Mouse (Mus musculus) thymus, postnatal 10 days (tissue): ENCODE results near the gene Pqlc3.
A peak's percentile ranks its signal among the peaks of the same experiment; 100 is the strongest.

Experiments
- DNase-seq, 2 experiments: peaks; one replicate each; pipeline ENCODE4 v3.0.0; 2021; ENCODE audit warnings: low spot score in 2 of 2

The Pqlc3 gene

DNA sequence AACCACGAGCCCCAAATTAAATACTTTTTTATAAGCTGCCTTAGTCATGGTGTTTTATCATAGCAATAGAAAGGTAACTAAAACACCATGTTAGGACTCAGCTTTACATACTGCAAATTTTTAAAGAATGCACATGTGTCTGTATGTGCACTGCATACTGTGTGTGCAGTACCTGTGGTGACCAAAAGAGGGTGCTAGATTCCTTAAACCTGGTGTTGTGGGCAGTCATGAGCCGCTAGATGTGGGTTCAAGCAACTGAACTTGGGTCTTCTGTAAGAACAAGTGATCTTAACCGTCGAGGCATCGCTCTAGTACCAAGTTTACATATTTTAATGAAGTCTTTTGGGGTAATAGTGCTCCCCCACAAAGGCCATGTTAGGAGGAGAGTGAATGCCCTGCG lies 9.3 kb upstream of the Pqlc3 start:
- DNase-seq = no peak

DNA sequence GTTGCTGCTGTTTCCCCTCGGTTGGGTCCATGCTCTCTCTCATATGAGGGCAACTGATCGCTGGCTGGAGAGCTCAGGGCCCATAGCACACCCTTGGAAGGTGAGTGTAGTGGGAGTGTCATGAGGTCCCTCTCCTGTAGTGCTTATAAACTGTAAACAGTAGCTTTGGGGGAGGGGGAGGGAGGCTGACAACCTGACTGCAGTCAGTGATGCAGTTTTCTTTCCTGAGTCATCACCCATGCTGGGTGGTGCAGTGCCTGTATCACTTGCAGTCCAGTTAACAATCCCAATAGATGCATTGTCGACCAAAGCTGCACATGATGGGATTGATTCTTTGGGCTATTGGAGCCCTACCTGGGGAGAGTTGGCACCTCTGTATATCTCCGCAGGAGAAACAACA lies 1.0 kb upstream of the Pqlc3 start:
- DNase-seq = no peak

DNA sequence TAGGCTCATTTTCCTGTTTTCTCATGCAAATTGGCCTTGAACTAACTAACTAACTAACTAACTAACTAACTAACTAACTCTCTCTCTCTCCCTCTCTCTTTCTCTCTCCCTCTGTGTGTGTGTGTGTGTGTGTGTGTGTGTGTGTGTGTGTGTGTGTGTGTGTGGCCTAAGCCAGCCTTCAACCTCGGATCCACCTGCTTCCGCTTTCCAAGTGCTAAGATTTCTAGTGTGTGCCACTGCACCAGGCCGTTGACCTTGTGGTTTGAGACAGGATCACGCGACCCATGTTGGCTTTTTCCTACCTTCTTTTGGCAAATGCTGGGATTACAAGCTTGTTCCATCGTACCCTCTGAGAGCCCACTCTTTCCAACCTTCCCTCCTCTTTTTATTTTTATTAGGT lies 420 bp upstream of the Pqlc3 start:
- DNase-seq = peak in 1 of 2 experiments; percentile 21

DNA sequence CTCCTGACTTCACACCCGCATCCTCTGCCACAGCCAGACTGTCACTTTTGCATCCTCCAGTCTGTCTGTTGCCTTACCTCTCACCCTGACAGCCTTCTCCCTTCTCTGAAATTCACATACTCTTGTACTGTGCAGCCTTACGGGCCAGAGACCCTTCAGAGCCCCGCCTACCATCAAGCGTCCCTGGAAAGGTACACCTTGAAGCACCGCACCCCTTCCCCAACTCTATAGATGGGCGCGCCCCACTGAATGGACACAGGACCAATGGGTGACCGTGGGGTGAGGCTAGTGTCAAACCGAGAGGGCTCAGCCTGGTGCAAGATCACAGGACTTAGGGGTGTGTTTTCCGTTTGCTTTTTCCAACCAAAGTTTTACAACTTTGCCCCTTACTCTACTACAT lies 1.1 kb downstream of the Pqlc3 start:
- no peak for DNase-seq

DNA sequence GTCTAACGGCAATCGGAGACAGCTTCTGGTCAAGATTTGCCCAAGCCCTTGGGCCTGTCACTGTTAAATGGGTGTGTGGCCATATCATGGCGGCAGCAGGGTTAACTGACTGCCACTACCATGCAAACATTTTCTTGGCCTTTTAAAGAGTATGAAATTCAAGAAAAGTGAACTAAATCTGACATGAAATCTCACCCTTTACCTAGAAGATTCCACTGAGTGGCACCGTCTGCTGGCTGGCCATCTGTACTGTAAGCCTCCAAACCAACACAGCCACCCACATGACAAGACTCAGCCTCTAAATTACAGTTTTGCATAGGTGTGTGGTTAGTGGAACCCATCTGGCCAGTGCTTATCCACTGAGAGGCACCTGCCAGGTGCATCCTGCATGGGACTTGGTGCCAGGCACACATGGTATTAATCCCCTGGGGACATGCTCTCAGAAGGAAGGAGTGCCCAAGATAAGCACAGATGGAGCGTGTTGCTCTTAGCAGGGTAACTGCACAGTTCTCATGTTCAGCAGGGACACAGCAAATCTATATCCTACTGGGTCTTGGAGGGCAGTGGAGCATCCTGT lies 3.2 kb downstream of the Pqlc3 start:
- DNase-seq = no peak

DNA sequence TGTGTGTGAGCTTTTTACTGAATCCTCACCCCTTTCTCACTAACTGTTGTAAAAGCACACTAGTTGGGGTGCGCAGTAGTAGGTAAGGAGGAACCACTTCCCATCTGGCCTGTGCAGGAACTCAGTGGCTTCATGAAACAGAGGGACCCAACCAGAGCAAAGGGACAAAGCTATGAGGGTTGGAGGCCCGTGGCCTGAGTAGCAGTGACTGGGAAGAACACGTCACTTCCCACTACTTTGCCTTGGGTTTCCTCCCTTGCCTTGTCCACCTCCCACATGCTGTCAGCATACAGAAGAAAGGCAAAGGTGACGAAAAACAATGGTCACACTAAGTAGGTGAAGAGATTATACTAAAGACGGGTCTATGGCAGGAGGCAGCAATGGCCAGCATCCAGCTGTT lies 3.9 kb downstream of the Pqlc3 start:
- DNase-seq = no peak

DNA sequence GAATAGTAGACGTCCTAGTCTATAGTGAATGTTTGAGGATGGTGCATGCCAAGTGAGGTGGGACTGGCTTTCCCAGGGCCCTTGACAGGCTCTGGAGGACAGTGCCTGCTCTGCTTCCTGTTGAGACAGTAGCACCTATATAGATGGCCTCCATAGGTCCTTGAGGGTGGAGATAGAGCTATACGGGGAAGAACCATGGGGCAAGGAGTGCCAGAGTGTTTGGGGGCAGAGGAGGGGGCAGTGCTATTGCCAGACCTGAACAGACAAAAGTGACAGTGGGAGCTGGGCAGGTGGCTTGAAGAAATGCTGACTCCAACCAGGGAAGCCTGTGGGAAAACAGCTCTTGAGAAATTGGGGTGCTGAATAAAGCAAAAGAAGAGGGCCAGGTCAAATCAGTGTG lies 5.9 kb downstream of the Pqlc3 start:
- no peak for DNase-seq

DNA sequence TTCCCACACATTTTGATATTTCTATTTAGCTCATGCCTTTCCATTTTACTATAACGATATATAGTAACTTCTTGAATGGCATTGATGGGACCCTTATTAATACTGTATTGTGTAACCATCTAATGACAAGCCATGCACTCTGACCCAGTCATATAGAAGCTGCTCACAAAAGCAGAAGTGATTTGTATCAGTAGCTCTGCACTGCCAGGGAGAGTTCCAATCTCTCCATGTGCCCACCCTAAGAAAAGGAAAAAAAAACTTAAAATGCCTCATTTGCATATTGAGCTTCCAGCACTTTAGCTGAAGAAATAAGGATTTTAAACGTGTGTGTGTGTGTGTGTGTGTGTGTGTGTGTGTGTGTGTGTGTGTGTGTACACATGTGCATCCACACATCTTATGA lies 7.9 kb downstream of the Pqlc3 start:
- no peak for DNase-seq

DNA sequence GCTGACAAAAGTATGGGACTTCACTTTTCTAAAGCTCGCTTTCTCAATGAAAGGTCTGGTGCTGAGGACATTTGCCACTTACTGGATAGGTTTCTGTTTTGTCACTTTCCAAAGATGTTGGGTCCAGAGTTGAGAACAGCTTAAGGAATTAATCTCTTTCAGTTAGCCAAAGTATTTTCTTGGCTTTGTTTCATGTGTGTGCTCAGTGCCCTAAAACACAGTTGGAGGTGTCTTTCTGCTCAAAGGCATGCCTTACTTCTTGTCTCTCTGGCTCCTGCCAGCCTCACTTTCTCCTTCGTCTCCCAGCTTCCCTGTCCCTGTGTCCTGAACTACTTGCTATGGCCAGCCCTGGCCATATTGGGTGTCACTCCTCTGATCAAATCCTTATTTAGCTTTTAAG lies 8.8 kb downstream of the Pqlc3 start:
- DNase-seq = no peak

DNA sequence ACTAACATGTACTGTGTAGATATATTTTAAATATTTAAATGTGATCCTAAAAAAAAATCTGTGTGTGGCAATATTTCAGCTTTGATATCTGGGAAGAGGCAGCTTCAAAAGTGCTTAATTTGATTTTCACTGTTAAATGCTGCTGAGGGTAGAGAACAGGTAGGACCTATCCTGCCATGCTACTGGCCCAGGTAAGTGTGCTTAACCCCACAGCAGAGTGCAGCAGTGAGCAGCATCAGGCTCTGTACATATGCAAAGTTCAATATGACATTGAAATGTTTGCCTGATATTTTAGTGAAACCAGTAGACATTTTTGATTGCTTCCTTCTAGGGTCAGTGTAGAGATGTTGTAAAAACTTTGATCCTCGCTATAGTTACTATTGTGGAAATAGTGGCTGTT lies 14.4 kb downstream of the Pqlc3 start:
- no peak for DNase-seq

DNA sequence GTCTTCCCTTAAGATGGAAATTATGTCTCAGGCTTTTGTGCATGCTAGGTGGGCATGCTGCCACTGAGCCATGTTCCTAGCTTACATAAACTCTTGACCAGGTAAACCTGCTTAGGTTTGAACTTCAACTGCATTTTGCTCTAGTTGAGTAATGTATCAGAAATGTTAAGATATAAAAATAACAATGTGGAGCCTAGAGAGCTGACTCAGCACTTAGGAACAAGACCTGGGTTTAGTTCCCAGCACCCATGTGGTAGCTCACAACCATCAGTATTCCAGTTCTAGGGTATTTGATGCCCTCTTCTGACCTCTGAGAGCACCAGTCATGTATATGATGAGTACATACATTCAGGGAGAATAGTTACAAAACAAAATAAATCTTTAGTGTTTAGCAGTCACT lies 23.1 kb downstream of the Pqlc3 start:
- DNase-seq = no peak

DNA sequence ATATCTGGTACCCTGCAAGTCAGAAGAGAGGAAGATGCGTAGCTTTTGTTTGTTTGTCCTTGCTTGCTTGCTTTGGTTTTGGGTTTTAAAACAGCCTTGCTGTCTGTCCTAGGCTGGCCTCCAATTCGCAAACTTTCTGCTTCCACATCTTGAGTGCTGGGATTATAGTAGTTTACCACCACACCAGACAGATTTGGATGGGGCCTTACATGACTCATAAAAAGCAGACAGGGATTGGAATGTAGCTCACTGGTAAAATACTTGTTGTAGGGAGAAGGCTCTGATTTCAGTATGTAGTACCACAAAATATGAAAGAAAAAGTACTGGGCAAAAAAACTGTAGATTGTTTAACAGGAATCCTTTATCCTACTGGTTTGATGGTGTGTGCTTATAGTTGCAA lies 33.4 kb downstream of the Pqlc3 start:
- no peak for DNase-seq

DNA sequence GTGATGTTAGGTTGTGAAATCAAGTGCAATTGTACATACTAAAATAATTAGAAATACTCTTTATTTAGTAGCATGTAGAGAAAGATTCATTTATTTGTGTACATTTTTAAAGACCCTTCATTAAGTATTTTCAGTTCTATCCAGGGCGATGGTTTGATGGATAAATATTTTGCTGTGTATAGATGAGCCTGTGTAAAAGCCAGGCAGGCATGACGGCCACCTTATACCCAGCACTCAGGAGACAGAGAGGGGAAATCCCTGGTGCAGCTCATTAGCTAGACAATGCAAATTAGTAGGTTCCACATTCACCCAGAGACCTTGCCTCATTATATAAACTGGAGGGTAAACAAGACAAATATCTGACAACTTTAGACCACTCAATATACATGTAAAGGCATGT lies 36.9 kb downstream of the Pqlc3 start:
- no peak for DNase-seq

DNA sequence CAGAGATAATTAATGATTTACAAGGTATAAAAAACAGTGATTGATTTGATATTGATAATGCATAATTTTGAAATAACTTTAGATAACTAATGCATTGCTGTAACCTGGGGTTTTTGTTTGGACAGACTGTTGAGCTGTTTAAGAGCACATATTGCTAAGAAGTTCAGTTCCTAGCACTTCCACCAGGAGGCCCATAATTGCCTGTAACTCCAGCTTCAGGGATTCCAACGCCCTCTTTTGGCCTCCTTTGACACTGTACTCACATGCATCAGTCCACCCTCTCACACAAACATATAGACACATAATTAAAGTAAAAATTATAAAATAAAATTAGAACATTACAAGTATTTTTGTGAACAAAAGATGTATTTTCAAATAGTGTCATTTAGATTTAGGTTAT lies 41.4 kb downstream of the Pqlc3 start:
- peak in 1 of 2 experiments; percentile 16 for DNase-seq

DNA sequence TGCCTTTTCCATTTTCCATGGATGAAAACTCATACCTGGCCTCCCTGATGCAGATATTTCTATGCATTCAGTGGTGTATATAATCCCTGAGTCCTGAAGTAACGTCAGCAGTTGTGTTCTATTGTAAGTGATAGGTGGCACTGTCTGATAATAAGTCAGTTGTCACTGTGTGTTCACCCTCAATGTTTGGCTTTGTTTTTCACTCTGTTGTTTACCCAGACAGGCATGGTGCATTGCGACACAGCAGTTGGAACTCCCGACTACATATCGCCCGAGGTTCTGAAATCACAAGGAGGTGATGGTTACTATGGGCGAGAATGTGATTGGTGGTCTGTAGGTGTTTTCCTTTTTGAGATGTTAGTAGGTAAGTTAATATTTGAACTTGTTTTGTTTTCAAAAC lies 52.0 kb downstream of the Pqlc3 start:
- DNase-seq = no peak

DNA sequence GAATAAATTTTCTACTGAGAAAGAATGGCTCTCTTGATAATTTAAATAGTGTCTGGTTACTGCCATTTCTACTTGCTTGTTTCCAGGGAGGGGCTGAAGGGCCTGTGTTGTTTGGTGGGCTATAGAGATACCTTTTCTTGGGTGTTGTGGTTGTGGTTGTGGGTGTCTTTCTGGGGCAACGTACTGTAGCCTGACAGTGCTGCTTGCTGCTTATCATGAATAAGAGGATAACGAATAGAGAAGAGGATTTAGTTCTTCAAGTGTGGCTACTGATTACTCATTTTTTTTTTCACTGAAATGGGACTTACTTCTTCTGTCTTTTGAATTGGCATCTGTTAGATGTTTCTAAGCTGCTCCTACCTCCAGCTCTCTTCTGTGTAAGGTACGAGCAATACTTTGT lies 58.2 kb downstream of the Pqlc3 start:
- DNase-seq = no peak
